Mouse (Mus musculus) C2C12 (cell line): ENCODE data around the gene Paqr6.
"Not testable (repeated sequence)": the region's sequence is repeated elsewhere in the genome, so short reads cannot be mapped to it uniquely, and the experiment has no call there.

Experiments used
- CTCF ChIP-seq: IDR thresholded peaks from one replicate; pipeline ENCODE4 v1.5.1; 2011; ENCODE audit not compliant: control insufficient read depth, insufficient read depth, insufficient read length
- USF1 ChIP-seq: IDR thresholded peaks from one replicate; pipeline ENCODE4 v1.6.1; 2011; ENCODE audit warnings: low read depth, mild to moderate bottlenecking, control low read depth, moderate library complexity

DNA sequence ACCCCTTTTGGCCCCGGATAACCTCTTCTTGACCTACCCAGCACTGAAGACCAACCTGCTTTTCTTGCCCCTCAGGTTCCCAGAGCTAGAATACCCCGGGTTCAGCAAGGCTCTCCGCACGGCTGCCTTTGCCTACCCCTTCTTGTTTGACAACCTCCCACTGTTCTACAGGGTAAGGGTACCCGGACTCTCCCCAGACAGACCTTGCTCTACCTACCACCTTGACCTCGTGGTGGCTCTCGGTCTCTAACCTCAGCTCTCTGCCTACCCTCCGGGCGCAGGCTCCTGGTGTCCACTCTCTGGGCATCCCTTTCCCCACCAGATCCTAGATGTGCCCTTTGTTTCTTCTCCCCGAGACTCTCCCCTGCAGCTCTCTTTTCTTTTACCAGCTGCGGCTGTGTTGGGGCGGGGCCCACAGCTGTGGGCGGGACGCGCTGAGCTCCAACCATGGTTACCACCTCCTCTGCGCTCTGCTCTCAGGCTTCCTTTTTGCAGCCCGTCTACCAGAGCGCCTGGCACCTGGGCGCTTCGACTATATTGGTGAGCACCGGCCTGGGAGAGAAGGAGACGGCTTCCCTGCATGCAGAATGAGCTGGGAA, 2.5 kb downstream of the Paqr6 start:
- TF ChIP-seq CTCF, USF1: not testable (repeated sequence)
